Mouse (Mus musculus) small intestine, adult 2 months (tissue): Measurements from ENCODE around the gene Chst11.

Source experiments
- CTCF ChIP-seq: fragments of 200-500 bp; IDR thresholded peaks from 2 replicates; pipeline ENCODE4 v1.5.1; 2012; ENCODE audit warnings: low read depth, mild to moderate bottlenecking, control low read depth, inconsistent platforms, low read length, moderate library complexity, mixed read lengths; ENCODE audit not compliant: insufficient replicate concordance, insufficient read length; ENCODE audit errors: extremely low read depth
- POLR2A ChIP-seq: fragments of 200-500 bp; IDR thresholded peaks from 2 replicates; pipeline ENCODE4 v1.6.1; 2012; ENCODE audit warnings: low read depth, mild to moderate bottlenecking, control low read depth, inconsistent platforms, low read length, moderate library complexity

DNA sequence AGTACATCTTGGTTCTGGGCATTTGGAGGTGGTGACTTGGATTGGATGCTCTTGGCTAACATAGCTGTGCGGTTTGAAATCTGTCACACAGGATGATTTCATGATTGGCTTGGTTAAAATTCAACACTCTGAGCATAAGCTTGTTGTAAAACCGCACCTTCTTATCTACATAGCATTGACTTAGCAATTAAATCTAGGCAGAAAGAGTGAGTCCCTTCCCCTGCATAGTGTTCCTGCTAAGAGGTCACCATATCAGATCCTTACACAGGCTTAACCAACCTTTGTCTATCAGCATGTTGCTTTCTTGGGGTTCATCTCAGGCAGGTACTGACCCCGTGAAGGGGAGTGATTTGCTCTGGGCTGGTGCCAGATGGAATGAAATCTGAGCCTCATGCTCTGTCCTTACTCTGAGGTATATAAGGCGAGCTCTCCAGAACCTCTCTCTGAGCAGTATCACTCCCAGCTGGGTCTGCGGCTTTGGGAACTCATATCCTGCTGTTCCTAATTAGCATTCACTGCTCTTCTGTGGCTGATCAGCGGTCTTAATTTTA, 10.6 kb upstream of the Chst11 start:
- TF ChIP-seq POLR2A (no peak), CTCF (no peak)
